Mouse (Mus musculus): Measurements from ENCODE around the gene Cdc5l.

DNA sequence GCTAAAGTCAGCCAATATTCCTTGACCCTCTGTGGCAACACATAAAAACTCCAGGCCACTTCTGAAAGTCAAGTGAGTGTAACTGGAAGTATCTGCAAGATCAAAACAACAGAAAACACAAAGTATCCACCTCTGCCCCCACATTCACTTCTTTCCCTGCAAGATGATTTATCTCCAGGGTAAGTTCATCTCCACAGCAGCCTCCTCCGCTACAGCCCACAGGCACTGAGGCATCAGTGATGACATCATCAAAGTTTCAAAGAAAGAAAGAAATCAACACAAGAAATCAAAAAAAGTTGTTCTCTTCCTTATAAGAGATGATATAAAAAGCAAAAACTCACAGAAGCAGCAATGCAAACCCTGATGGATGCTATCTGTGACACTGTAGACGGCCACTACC lies 24.8 kb downstream of the Cdc5l start:
- no peak for TF ChIP-seq EP300 (IDR thresholded peaks at IDR 0.05; ENCODE audit: insufficient read depth, low read depth, low read length)
- TF ChIP-seq POLR2A (IDR thresholded peaks at IDR 0.05; ENCODE audit: insufficient read depth, low read depth, low read length): no peak

All from heart, adult 2 months (tissue).